Mouse (Mus musculus): ENCODE measurements around the gene Trim14.

Trim14 gene

GRCm38 (mm10) chr4:46465740-46466139, 70.2 kb downstream of the Trim14 start:
- no peak for DNase-seq

- DNase-seq = no peak
These were observed 72.7 kb downstream of the Trim14 start for GRCm38 (mm10) chr4:46463130-46463830.

GRCm38 (mm10) chr4:46458411-46458810, 77.5 kb downstream of the Trim14 start:
- no peak for DNase-seq

- no peak for DNase-seq
These were observed 78.8 kb downstream of the Trim14 start for GRCm38 (mm10) chr4:46457186-46457585.

GRCm38 (mm10) chr4:46456762-46457161, 79.2 kb downstream of the Trim14 start:
- no peak for DNase-seq

GRCm38 (mm10) chr4:46454097-46454864, 81.7 kb downstream of the Trim14 start:
- DNase-seq = no peak

GRCm38 (mm10) chr4:46452855-46453719, 82.9 kb downstream of the Trim14 start:
- peak; percentile 49 for DNase-seq

GRCm38 (mm10) chr4:46452481-46452850, 83.5 kb downstream of the Trim14 start:
- DNase-seq = peak; percentile 73

- DNase-seq = peak; percentile 85
These were observed 84.0 kb downstream of the Trim14 start for GRCm38 (mm10) chr4:46451758-46452480.

GRCm38 (mm10) chr4:46451240-46451757, 84.6 kb downstream of the Trim14 start:
- peak; percentile 85 for DNase-seq

- peak; percentile 93 for DNase-seq
These were observed 85.3 kb downstream of the Trim14 start, which contains the start of gene Anp32b for GRCm38 (mm10) chr4:46450519-46451131. Anp32b (plus strand) TSS chr4:46450902.

- DNase-seq = peak; percentile 31
These were observed 85.9 kb downstream of the Trim14 start for GRCm38 (mm10) chr4:46450020-46450518.

GRCm38 (mm10) chr4:46448886-46449285, 87.1 kb downstream of the Trim14 start:
- DNase-seq = peak; percentile 84

- DNase-seq = no peak
These were observed 88.5 kb downstream of the Trim14 start for GRCm38 (mm10) chr4:46447461-46447860.

- DNase-seq = peak; percentile 91
These were observed 90.5 kb downstream of the Trim14 start for GRCm38 (mm10) chr4:46445237-46445945.
